Mouse (Mus musculus) spleen, postnatal 4 days (tissue): ENCODE measurements around the gene Magea8.
"Not testable (repeated sequence)": the region's sequence is repeated elsewhere in the genome, so short reads cannot be mapped to it uniquely, and the experiment has no call there.

Experiments
- DNase-seq, 2 experiments: peaks; one replicate each; pipeline ENCODE4 v3.0.0; 2022; ENCODE audit warnings: low spot score in 2 of 2

The Magea8 gene

GRCm38 (mm10) chrX:154995750-154996149 is at the start of gene Magea8:
Gene Magea8 (minus strand): TSS chrX:154995850.
- not testable (repeated sequence) for DNase-seq

DNA sequence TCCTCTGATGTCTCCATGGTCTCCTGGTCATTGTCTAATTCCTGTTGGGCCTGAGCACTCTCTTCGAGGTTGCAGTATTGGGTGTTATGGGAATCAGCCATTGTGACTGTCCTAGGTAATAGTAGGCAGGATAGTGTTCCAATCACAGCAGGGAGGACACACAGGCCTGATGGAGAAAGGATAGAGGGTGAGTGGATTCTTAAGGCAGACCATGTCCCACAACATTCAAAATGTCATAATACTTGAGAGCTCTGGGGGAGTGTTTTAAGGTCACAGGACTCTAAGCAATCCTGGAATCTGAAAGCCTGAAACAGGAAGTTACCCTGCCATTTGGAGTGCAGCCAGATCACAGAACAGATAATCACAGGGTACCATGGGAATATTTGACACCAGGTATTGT is 46.2 kb downstream of the Magea8 start, which contains the start of gene Magea3:
Gene Magea3 (minus strand): TSS at position 101 of the 400 bp plus-strand sequence.
- DNase-seq: not testable (repeated sequence)

DNA sequence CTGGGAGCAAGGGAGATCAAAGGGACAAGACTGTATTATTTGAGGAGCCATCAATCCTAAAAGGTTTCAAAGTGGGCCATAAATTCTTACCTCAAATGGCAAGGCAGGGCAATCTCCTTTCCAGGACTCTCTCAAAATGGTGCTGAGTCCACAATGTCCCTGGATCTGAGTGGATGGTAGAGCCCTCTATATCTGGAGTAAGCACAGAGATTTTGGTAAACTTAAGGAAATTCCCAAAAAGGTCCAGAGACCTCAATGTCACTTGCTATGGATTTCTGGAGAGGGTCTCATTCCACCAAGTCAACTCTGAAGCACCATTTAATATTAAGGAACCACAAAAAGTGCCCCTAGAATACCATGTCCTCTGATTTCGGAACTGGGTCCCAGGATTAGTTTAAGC is 59.8 kb downstream of the Magea8 start, which contains the start of gene Magea6:
Gene Magea6 (minus strand): TSS at position 101 of the 400 bp plus-strand sequence.
- not testable (repeated sequence) for DNase-seq
